26 mouse cellular contexts compared by ENCODE assay signal in the genomic region with DNA sequence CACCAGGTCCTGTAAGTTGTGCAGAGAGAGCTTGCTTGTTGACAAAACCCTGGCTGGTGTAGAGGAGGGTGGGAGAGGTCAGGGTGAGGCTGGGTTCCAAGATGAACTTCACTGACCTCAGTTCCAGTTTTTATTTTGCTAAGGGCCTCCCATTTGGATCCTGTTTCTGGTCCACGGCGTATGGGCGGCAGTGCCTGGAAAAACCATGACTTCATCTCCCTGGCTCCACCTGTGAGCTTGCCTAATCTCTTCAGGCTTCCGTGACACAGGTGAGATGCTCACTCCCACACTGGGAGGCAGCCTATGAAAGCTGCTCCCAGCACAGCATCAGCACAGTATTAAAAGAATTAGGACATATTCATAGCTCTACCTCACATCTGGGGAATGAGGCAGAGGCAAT. TPM values are rescaled to one million over a fixed set of nuclear protein-coding genes. Genes with fewer than 3 reads are reported as not detected.
DNase-seq lines count a peak whose midpoint lies in the region; ATAC-seq and TF ChIP-seq lines count a peak whose summit lies in the region.
"Had no signal": no experiment of that assay in that cellular context is flagged by ENCODE, and none has a peak within 500 bp of the region (broad histone marks: within the 10 kb centered on the region; RNA-seq: fewer than 3 reads in every experiment).

No protein-coding gene starts in this region.

- no peaks in the 10 kb centered on the region for H3K9me3 ChIP-seq in lung, embryonic 14.5 days (ENCODE audit: low read depth, low read length)
- H3K9me3 ChIP-seq: embryonic facial prominence, embryonic 12.5 days; forebrain, embryonic 13.5 days; G1E; hindbrain, embryonic 15.5 days; limb, embryonic 13.5 days; megakaryocyte, embryonic 14.5 days; neural tube, embryonic 15.5 days had no signal

- 34% methylated on average over 4 of the region's 4 CpGs for WGBS in kidney, adult 2 months
- 50% methylated on average over 4 of the region's 4 CpGs for WGBS in lung, embryonic 14.5 days

- no peak overlapping the region for H3K4me3 ChIP-seq in gastrocnemius, adult 2 months
- no peak overlapping the region for H3K4me3 ChIP-seq in kidney, adult 2 months (ENCODE audit: insufficient read depth, low read depth, low read length)
- no peak overlapping the region for H3K4me3 ChIP-seq in lung, embryonic 14.5 days (ENCODE audit: low read depth, low read length)
- H3K4me3 ChIP-seq: embryonic facial prominence, embryonic 12.5 days; erythroblast, embryonic 14.5 days; forebrain, embryonic 13.5 days; hindbrain, embryonic 15.5 days; limb, embryonic 13.5 days; megakaryocyte, embryonic 14.5 days; neural tube, embryonic 15.5 days had no signal

- TF ChIP-seq POLR2A in kidney, adult 2 months (IDR thresholded peaks at IDR 0.05; ENCODE audit: low read depth, low read length), result no peak

- intact Hi-C loops in gastrocnemius, adult 2 months (cut with DNase I), result no loop called here

- peak; percentile 42 for DNase-seq in gastrocnemius, adult 2 months
- no peak for DNase-seq in gastrocnemius, postnatal 4 days (ENCODE audit: low spot score in 2 of 2)
- DNase-seq in kidney, adult 2 months, result peak; percentile 22
- no peak for DNase-seq in kidney, postnatal 10 days
- DNase-seq in lung, embryonic 14.5 days, result no peak
- peak; percentile 39 for DNase-seq in skeletal muscle tissue, adult 2 months (ENCODE audit: low read depth, low spot score)
- no peak for DNase-seq in layer of hippocampus, adult 11-12 months (ENCODE audit: low spot score)
- DNase-seq: adrenal gland, postnatal 10 days; cerebellum, postnatal 10 days; heart, postnatal 4 days; spleen, adult 18-20 months had no signal

- 0 out of 2 replicates have a peak, but pooled peaks have one; percentile 7 for ATAC-seq in lung, embryonic 14.5 days (ENCODE audit: insufficient read depth)
- no peak for ATAC-seq in granulocyte monocyte progenitor cell, adult 5-6 weeks (replicated peaks; ENCODE audit: poor library complexity, severe bottlenecking)
- ATAC-seq: activated CD4-positive, CD25-positive, alpha-beta regulatory T cell, adult 4 months; forebrain, embryonic 13.5 days; midbrain, embryonic 16.5 days had no signal

- H3K27me3 ChIP-seq in kidney, adult 2 months (replicated peaks; ENCODE audit: control insufficient read depth, insufficient read depth, low read length), result no peaks in the 10 kb centered on the region
- H3K27me3 ChIP-seq in lung, embryonic 14.5 days (ENCODE audit: insufficient read depth, low read length), result no peaks in the 10 kb centered on the region
- H3K27me3 ChIP-seq: embryonic facial prominence, embryonic 12.5 days; forebrain, embryonic 13.5 days; hindbrain, embryonic 15.5 days; limb, embryonic 13.5 days; neural tube, embryonic 15.5 days had no signal

- TF ChIP-seq CTCF in gastrocnemius, adult 2 months (IDR thresholded peaks at IDR 0.05), result no peak
- no peak for TF ChIP-seq CTCF in kidney, adult 2 months (conservative IDR thresholded peaks at IDR 0.05; ENCODE audit: insufficient read depth, insufficient read length, low read depth, low read length)
- no peak for TF ChIP-seq CTCF in lung, embryonic 14.5 days (IDR thresholded peaks at IDR 0.05; ENCODE audit: low read depth)

- no peaks in the 10 kb centered on the region; the same call in 1 of the 2 replicates for H3K4me1 ChIP-seq in kidney, adult 2 months (ENCODE audit: control insufficient read depth, insufficient read depth, low read length)
- no peaks in the 10 kb centered on the region for H3K4me1 ChIP-seq in lung, embryonic 14.5 days (ENCODE audit: insufficient read depth)
- H3K4me1 ChIP-seq: forebrain, embryonic 13.5 days; hindbrain, embryonic 15.5 days; neural tube, embryonic 15.5 days had no signal

- H3K4me2 ChIP-seq in lung, embryonic 14.5 days, result no peak overlapping the region
- H3K4me2 ChIP-seq: embryonic facial prominence, embryonic 12.5 days; forebrain, embryonic 13.5 days; hindbrain, embryonic 15.5 days; limb, embryonic 13.5 days; neural tube, embryonic 15.5 days had no signal

- no peak overlapping the region for H3K9ac ChIP-seq in lung, embryonic 14.5 days
- H3K9ac ChIP-seq: embryonic facial prominence, embryonic 12.5 days; forebrain, embryonic 13.5 days; hindbrain, embryonic 15.5 days; limb, embryonic 13.5 days; liver, embryonic 14.5 days; neural tube, embryonic 15.5 days had no signal

- H3K27ac ChIP-seq in gastrocnemius, adult 2 months, result peak overlapping the region; percentile 51
- H3K27ac ChIP-seq in kidney, adult 2 months (ENCODE audit: insufficient read depth, low read depth, low read length), result no peak overlapping the region
- no peak overlapping the region for H3K27ac ChIP-seq in lung, embryonic 14.5 days (ENCODE audit: low read depth)
- H3K27ac ChIP-seq: embryonic facial prominence, embryonic 12.5 days; forebrain, embryonic 13.5 days; hindbrain, embryonic 15.5 days; limb, embryonic 13.5 days; liver, embryonic 14.5 days; neural tube, embryonic 15.5 days had no signal

- no peaks in the 10 kb centered on the region for H3K36me3 ChIP-seq in kidney, adult 2 months (ENCODE audit: control insufficient read depth, insufficient read depth, low read length)
- H3K36me3 ChIP-seq in lung, embryonic 14.5 days (ENCODE audit: insufficient read depth), result no peaks in the 10 kb centered on the region
- H3K36me3 ChIP-seq: embryonic facial prominence, embryonic 12.5 days; G1E; hindbrain, embryonic 15.5 days; limb, embryonic 13.5 days; neural tube, embryonic 15.5 days had no signal

RNA-seq across cellular contexts. Expression of a gene that starts 12.2 kb away (rescaled TPM):
- not detected for total RNA-seq in gastrocnemius, adult 2 months (2021)
- total RNA-seq in gastrocnemius, postnatal 4 days (2021), result 1 to 10 TPM in 1 of 2 experiments, under 1 TPM in 1; 0.98 to 1.0 TPM
- not detected in 2 replicates for polyA plus RNA-seq in kidney, adult 2 months (2012; rRNA removed)
- polyA plus RNA-seq in lung, embryonic 14.5 days (2014; fragmentation: Nextera tagmentation; extraction: Ambion mirVana), result not detected in 2 replicates
- not detected in 2 replicates for total RNA-seq in granulocyte monocyte progenitor cell, adult 5-6 weeks (2014; fragmentation: Nextera tagmentation)
- not detected in 2 replicates for total RNA-seq in granulocyte monocyte progenitor cell, adult 5-6 weeks (2017)
- total RNA-seq: adrenal gland, postnatal 10 days; heart, postnatal 4 days; layer of hippocampus, postnatal 10 days had no signal
- polyA plus RNA-seq: embryonic facial prominence, embryonic 12.5 days; erythroblast, embryonic 14.5 days; forebrain, embryonic 13.5 days; G1E; heart, embryonic 14.5 days; hindbrain, embryonic 15.5 days; limb, embryonic 13.5 days; liver, embryonic 14.5 days; midbrain, embryonic 16.5 days; neural tube, embryonic 15.5 days; thymus, postnatal 0 days had no signal

RNA-seq across cellular contexts. Expression of a gene that starts 24.3 kb away (rescaled TPM):
- total RNA-seq in gastrocnemius, adult 2 months (2021), result 1 to 10 TPM; 3.3 to 3.7 TPM
- 100 to 1,000 TPM in 1 of 2 experiments, 10 to 100 TPM in 1; 91.1 to 101 TPM for total RNA-seq in gastrocnemius, postnatal 4 days (2021)
- polyA plus RNA-seq in kidney, adult 2 months (2012; rRNA removed), result 9.0 and 9.6 TPM in 2 replicates
- 3.7 and 4.0 TPM in 2 replicates for polyA plus RNA-seq in lung, embryonic 14.5 days (2014; fragmentation: Nextera tagmentation; extraction: Ambion mirVana)
- total RNA-seq in granulocyte monocyte progenitor cell, adult 5-6 weeks (2014; fragmentation: Nextera tagmentation), result not detected in 2 replicates
- not detected in 2 replicates for total RNA-seq in granulocyte monocyte progenitor cell, adult 5-6 weeks (2017)
- polyA plus RNA-seq: G1E had no signal

Comparison
In these comparisons a context has a peak if more than half of its experiments do, and no peak if none do; other contexts are left out.
1. DNase-seq: peak in gastrocnemius, adult 2 months (single experiment), kidney, adult 2 months (single experiment) and skeletal muscle tissue, adult 2 months (single experiment); none in gastrocnemius, postnatal 4 days (0 of 2), kidney, postnatal 10 days (single experiment), lung, embryonic 14.5 days (single experiment) and layer of hippocampus, adult 11-12 months (single experiment).
2. RNA of a gene that starts 24.3 kb away (total RNA-seq): 91.1 to 101 TPM in gastrocnemius, postnatal 4 days; 3.3 to 3.7 TPM in gastrocnemius, adult 2 months and not detected in granulocyte monocyte progenitor cell, adult 5-6 weeks; every median in the first group is over 10 times any median in the second.